Mouse (Mus musculus) G1E (cell line): Measurements from ENCODE around the gene Rreb1.

Experiments
- CTCF ChIP-seq: IDR thresholded peaks from 2 replicates; pipeline ENCODE4 v1.5.1; 2012; ENCODE audit warnings: low read depth, low read length, inconsistent platforms, mixed read lengths
- GATA1 ChIP-seq: IDR thresholded peaks from 2 replicates; pipeline ENCODE4 v1.6.1; 2012; ENCODE audit warnings: borderline replicate concordance, low read length, inconsistent platforms, mixed read lengths
- POLR2AphosphoS5 ChIP-seq: IDR thresholded peaks from 2 replicates; pipeline ENCODE4 v1.6.1; 2012; ENCODE audit warnings: low read depth, low read length, inconsistent platforms; ENCODE audit not compliant: insufficient replicate concordance
- TAL1 ChIP-seq: conservative IDR thresholded peaks from 2 replicates; pipeline ENCODE4 v1.6.1; 2012; ENCODE audit warnings: low read depth, low read length, inconsistent platforms, mixed read lengths

DNA sequence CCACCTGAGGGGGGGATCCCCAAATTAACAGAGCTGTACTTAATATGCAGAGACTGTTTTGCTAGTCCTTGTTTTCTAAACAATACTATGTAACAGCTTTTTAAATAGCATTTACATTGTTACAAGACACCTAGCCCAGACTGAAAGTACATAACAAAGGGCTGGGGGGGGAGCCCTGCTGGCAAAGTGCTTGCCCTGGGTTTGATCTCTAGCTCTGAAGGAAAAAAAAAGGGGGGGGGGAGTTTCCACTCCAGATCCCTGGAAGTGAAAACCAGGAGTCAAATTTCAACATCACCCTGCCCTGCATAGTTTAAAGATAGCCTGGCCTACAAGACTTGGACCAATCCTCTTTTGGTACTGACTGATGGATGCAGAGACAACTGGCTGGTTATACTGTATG is 4.7 kb upstream of the Rreb1 start:
- no peak for TF ChIP-seq CTCF
- no peak for TF ChIP-seq GATA1
- no peak for TF ChIP-seq TAL1
- no peak for TF ChIP-seq POLR2AphosphoS5
